Mouse (Mus musculus) liver, adult (tissue): ENCODE data around the gene Rgs6.

Experiments
- GATA4 ChIP-seq: IDR thresholded peaks from 2 replicates; pipeline ENCODE4 v1.6.1; 2014; ENCODE audit warnings: mild to moderate bottlenecking, low read length; ENCODE audit not compliant: insufficient replicate concordance

Rgs6 gene

DNA sequence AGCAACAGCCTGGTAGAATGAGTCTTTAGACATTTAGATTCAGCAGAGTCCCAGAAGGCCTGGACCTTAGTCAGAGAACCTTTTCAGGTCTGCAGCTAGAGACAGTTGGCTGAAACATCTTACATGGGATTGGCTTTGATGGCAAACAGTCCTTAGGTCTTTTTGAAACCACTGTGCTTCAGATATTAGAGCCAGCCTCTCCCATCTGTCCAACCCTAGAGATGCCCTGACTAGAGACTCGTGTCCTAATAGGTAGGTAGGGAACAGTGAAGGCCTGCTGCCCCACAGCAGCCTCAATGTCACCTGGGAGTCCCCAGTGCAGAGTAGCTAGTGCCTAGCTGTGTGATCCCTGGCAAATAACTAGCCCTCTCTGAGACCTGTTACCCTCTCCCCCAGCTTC is 555.5 kb downstream of the Rgs6 start:
- TF ChIP-seq GATA4, result no peak

GRCm38 (mm10) chr12:83145074-83145473 is 557.0 kb downstream of the Rgs6 start:
- TF ChIP-seq GATA4, result no peak

DNA sequence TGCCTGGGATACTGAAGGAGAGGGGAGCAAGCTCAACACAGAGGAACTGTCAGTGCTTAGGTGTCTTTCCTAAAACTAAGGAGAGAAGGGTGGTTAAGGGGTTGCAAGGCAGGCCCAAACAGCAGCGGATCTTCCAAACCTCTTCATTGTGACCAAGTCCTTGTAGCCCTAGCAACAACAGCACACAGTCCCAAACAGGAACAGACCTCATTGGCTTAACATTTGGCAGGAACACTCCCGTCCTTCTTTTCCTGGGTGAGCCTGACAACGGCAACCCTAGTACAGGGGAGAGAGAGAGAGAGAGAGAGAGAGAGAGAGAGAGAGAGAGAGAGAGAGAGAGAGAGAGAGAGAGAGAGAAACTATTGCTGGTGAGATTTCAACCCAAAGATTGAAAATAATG is 557.8 kb downstream of the Rgs6 start:
- TF ChIP-seq GATA4, result no peak

GRCm38 (mm10) chr12:83146917-83147316 is 558.8 kb downstream of the Rgs6 start:
- TF ChIP-seq GATA4, result no peak

DNA sequence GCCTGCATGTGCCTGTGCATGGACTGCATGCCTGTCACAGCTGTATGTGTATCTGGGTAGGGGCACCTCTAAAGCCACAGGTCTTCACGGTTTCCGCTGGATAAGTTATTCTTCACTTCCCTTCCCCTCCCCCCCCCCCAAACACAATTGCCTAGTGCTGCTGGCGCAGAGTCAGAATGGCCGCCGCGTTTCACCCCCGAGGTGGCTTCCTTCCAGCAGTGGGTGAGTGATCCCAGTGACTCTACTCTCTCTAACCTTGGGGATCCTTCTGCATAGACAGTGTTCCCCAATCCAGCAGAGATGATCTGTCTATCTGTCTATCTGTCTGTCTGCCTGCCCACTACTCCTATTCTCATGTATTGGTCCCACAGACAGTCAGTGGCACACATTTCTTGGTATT is 561.9 kb downstream of the Rgs6 start:
- no peak for TF ChIP-seq GATA4

DNA sequence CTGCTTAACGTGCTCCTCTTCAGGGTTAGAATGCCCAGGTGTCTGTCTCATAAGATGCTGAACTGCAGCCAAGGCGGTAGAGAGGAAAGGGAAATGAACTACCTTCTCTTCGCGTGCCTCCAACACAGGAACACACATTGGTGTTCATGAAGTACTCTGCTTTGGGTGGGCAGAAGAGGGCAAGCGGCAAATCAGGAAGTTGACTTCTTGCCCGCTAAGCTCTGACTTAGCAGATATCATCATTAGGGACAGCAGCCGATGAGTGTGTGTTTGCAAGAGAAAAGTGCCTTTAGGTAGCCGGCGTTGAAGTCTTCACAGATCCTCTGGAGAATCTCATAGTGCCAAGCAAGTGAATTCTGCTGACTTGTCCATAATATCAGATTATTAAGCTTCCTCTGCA is 562.7 kb downstream of the Rgs6 start:
- no peak for TF ChIP-seq GATA4

DNA sequence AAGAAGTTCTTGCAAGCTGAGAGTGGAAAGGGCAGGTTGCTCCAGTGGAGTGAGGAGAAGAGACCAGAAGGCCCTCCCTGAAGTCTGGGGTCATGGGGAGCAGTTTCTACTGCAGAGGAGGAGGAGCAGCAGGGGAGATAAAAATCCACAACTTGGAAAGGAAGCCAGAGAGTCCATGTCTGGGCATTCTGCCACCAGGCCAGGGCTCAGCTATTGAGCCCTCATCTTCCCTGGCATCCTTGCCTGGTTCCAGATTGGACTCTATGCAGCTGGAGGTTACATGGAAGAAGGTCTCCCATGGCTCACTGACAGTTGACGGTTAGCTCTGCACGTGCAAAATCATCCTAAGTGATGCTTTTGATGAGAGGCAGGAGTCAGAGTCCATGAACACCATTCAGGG is 563.4 kb downstream of the Rgs6 start:
- TF ChIP-seq GATA4, result no peak

GRCm38 (mm10) chr12:83160211-83160610 is 572.1 kb downstream of the Rgs6 start:
- no peak for TF ChIP-seq GATA4

DNA sequence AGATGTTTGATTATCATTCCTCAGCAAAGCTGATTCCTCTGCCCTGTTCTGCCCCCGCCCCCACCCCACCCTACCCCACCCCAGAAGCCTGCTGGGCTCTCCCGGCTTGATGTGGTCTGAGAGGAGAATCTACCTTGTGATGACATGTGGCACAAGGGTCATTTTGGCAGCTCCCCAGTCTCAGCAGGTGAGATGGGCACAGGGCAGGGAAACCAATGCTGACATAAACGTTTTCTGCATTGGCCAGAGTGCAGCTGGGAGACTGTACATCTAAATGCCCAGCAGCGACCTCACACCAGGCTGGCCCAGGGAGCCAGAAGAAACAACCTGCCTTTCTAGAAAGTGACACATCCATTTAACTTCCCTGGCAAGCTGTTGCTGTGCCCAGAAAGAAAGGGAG is 572.6 kb downstream of the Rgs6 start:
- TF ChIP-seq GATA4, result no peak

DNA sequence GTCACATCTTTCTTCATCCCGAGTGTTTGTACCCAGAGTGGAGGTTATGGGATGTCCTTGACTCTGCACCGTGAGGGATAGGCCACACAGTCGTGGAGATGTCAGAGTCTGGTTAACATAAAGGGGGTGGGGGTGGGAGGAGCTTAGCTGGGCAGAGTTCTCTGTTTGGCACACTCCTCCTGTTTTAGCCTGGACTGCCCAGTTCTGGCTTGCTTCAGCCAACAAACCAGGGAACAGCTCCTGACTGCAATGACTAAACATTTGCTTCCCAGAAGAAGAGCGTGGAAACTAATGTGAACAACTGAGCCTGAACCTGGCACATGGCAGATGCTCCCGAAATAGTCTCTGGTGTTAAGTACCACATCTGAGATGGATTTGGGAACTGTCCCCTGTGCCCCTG is 575.6 kb downstream of the Rgs6 start:
- TF ChIP-seq GATA4, result no peak

DNA sequence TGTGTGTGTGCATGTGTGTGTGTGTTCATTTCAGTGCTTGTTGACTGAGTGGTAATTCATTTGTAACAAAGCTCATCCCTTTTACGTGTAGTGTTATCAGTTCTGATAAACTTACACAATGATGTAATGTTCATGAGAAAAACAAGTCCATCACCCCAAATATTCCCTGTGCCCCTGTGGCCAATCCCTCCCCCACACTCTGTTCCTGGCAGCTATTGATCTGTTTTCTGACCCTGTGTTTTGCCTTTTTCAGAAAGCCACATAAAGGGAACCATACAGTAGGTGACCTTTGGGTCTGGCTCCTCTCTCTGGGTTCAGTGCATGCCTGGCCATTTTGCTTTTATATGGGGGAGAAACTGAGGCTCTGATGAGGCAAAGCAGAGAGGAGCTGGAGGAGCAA is 577.0 kb downstream of the Rgs6 start:
- no peak for TF ChIP-seq GATA4

DNA sequence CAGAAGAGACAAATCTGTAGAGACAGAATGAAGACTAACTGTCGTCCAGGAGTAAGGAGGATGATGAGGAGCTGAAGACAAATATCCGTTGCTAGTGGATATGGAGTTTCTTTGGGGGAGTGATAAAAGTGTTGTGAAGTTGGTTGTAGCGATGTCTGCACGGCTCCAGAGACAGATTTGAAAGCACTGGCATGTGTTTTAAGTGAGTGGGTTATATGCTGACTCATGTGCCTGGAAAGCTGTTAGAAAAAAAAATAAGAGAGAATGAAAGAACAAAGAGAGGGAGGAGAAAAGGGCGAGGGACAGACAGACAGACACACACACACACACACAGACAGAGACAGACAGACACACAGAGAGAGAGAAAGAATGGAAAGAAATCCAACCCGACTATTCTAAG is 580.2 kb downstream of the Rgs6 start:
- no peak for TF ChIP-seq GATA4

DNA sequence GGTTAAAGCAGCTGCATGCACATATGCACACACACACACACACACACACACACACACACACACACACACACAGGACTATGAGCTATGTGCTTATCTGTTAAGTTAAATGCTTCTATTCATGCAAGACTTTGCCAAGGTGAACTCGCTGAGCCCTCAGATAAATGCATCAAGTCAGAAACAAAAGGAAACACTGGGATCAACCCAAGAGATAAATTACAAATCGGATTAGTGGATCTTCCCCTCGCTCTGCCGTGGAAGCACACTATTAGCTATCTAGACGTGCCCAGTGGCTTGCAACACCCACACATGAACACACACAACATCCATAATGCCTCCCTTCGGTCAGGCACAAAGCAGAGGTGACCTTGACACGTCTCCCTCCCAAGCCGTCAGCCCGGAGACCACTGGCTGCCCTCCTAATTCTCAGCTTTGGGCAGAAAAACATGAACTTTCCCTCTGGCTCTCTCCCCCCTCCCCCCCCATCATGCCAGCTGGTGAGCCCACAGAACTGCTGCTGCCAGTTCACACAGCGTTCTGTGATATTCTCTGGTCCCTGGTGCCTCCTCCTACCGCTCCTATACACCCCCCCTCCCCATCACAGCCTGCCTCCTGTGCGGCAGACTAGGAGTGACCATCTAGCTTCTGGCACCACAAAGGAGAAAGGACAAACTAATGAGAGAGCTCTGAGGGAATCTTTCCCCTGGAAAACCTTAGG is 581.6 kb downstream of the Rgs6 start:
- TF ChIP-seq GATA4, result peak; percentile 67; the same call in 1 of the 2 replicates

GRCm38 (mm10) chr12:83178770-83179169 is 590.7 kb downstream of the Rgs6 start:
- no peak for TF ChIP-seq GATA4

GRCm38 (mm10) chr12:83179860-83180259 is 591.8 kb downstream of the Rgs6 start:
- TF ChIP-seq GATA4, result no peak

DNA sequence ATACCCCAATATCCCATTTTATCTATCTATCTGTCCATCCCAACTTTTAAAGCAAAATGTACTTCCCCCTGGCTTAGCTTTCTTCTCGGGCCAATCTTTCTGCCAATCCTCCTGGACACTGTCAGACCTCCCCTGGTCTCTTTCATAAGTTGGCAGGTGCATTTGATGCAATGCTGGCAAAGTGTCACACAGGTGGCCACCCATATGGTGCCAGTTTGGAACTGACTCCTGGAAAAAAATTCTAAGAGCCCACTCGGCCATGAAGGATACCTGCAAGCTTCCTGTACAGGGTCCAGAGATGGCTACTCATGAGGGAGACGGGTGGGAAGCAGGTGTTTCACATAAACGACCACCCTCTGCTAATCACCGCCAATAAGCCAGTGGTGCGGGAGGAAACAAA is 592.5 kb downstream of the Rgs6 start:
- TF ChIP-seq GATA4, result no peak

- TF ChIP-seq GATA4, result no peak
Observed at GRCm38 (mm10) chr12:83201674-83202073, 613.6 kb downstream of the Rgs6 start.
